Mouse (Mus musculus) cortical plate, adult 2 months (tissue): ENCODE data around the gene Gm8677.
"Not testable (repeated sequence)": the region's sequence is repeated elsewhere in the genome, so short reads cannot be mapped to it uniquely, and the experiment has no call there.

Experiments used
- CTCF ChIP-seq: fragments of 200-500 bp; IDR thresholded peaks from 2 replicates; pipeline ENCODE4 v1.5.1; 2011; ENCODE audit warnings: mild to moderate bottlenecking, control low read depth, low read length; ENCODE audit not compliant: insufficient read depth; ENCODE audit errors: extremely low read depth
- POLR2A ChIP-seq: fragments of 200-500 bp; IDR thresholded peaks from 2 replicates; pipeline ENCODE4 v1.6.1; 2011; ENCODE audit warnings: mild to moderate bottlenecking, low read length, control low read depth; ENCODE audit not compliant: insufficient read depth; ENCODE audit errors: extremely low read depth

DNA sequence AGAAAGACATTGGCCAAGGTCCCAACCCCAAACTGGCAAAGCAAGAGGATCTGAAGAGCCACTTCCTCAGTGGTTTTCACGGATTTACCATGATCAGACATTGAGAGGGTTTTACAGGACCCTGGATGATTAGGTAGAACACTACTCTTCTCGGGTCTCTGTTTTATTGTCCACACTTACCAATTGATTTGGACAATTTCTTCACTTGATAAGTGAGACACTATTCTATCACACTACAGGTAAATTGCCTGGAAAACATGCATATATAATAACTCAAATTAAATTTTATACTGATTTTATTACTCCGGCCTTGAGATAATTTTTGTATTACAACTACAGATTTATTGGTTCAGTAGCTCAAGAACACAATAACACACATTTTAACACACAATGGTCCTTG lies 35.1 kb downstream of the Gm8677 start, which contains the start of gene Vmn1r151:
- not testable (repeated sequence) for TF ChIP-seq POLR2A, CTCF
